Mouse (Mus musculus) left cerebral cortex, adult 6 months (tissue): ENCODE measurements around the gene Gosr1. TPM values are rescaled to one million over a fixed set of nuclear protein-coding genes. Genes with fewer than 3 reads are reported as not detected.

Experiments used
- long read RNA-seq, 2 experiments: library from polyadenylated mRNA; unstranded; transcript quantifications; one replicate each; pipeline ENCODE4 v2.0.0; 2019 to 2020
- polyA plus RNA-seq: library from polyadenylated mRNA; unstranded; fragments of <200 nt; fragmentation: Nextera tagmentation; gene quantifications from 2 replicates; pipeline ENCODE4 v1.2.3, GENCODE M21; 2021

Gosr1 gene
- polyA plus RNA-seq = 14.7 and 26.9 TPM in 2 replicates
- long read RNA-seq, experiment 1, full-length matches to known transcripts = 91 of 112 reads
- long read RNA-seq, experiment 1, partial matches to known transcripts = 5 of 112 reads
- long read RNA-seq, experiment 1, other reads (novel, unspliced or antisense) = 16 of 112 reads
- long read RNA-seq, experiment 2, full-length matches to known transcripts = 5 of 15 reads
- long read RNA-seq, experiment 2, partial matches to known transcripts = 2 of 15 reads
- long read RNA-seq, experiment 2, other reads (novel, unspliced or antisense) = 8 of 15 reads

DNA sequence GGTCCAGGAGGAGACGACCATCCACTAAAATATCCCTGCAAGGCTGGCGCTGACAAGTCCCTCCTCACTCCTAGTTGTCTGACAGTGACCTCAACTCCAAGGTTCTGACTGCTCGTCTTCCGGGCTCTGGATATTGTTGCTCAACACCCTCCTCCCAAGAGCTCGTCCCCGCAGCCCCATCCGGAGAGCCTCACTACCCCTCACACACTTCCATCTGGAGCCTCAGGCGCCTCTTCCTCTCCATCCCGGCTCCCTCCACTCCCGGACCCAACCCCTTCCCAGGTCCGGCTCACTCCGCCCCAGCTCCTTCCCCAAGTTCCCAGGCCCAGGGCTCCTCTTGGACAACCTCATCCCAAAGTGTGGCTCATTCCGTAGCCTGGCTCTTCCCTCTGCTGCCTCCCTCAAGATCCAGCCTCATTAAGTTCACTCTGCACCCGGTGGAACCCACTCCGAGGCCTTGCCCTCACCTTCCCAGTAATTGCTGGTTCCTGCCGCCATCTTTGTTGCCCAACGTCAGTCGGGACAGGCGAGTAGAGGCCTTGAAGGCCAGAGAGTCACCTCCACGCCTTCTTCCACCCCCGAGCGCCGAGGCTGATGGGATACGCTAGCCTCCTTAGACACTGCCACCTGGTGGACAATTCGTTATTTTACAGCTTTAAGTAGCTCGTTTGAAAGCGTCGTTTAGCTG lies at the start of gene Gosr1:
Gosr1 (minus strand) TSS at position 527 of the 688 bp plus-strand sequence.

DNA sequence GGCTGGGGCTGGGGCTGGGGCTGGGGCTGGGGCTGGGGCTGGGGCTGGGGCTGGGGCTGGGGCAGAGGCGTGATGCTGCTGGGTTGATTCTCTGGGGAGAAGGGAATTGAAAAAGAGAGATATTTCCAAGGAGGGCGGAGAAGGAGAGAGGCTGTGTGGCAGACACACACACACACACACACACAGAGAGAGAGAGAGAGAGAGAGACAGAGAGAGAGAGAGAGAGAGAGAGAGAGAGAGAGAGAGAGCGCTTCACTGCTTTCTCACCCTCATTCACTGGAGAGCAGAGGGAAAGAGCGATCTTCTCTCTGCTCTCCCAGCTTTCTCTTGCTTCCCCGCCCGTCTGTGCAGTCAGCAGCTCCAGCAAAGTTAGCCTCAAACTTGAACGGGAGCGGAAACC lies 83.9 kb downstream of the Gosr1 start, which contains the start of gene Trarg1:
Trarg1 (plus strand) TSS at position 301 of the 400 bp plus-strand sequence.

Other genes with a start within 250 kb of the Gosr1 start
- 88.4 and 95.9 TPM in 2 replicates for gene Abr, start 141.3 kb downstream of the Gosr1 start, polyA plus RNA-seq
- 2.4 and 4.8 TPM in 2 replicates for gene Bhlha9, start 91.1 kb downstream of the Gosr1 start, polyA plus RNA-seq
- gene Trarg1, start 83.8 kb downstream of the Gosr1 start, polyA plus RNA-seq = 0.69 TPM in 2 replicates
- gene Cpd, start 83.4 kb upstream of the Gosr1 start, polyA plus RNA-seq = 6.3 and 10.1 TPM in 2 replicates
- gene Tmigd1, start 138.6 kb upstream of the Gosr1 start, polyA plus RNA-seq = not detected in 2 replicates
- gene Blmh, start 161.2 kb upstream of the Gosr1 start, polyA plus RNA-seq = 49.7 and 70.4 TPM in 2 replicates
- 0.10 TPM in 1 of 2 replicates, not detected in the other for gene Slc6a4, start 235.0 kb upstream of the Gosr1 start, polyA plus RNA-seq